Mouse (Mus musculus) hindbrain, embryonic 14.5 days (tissue): ENCODE results near the gene Rnf126. TPM values are rescaled to one million over a fixed set of nuclear protein-coding genes. Genes with fewer than 3 reads are reported as not detected.

Source experiments
- ATAC-seq: fragments of 200-750 bp; cut with Nextera tagmentation; 2 replicates; pipeline ENCODE4 v1.8.0; 2017; ENCODE audit warnings: moderate number of reproducible peaks, mild to moderate bottlenecking, moderate TSS enrichment, moderate library complexity; ENCODE audit not compliant: low FRiP score
- DNase-seq: peaks from one replicate; pipeline ENCODE4 v3.0.0-alpha.2; 2015; ENCODE audit warnings: low spot score
- H3K27ac ChIP-seq: fragments of 300-500 bp; sonication (generic); 2 replicates; pipeline ENCODE4 v1.5.1; 2014; ENCODE audit warnings: mild to moderate bottlenecking, moderate library complexity
- H3K27me3 ChIP-seq: fragments of 300-500 bp; sonication (generic); 2 replicates; pipeline ENCODE4 v1.6.1; 2014; ENCODE audit warnings: mild to moderate bottlenecking, low read length, mixed read lengths; ENCODE audit not compliant: control insufficient read depth, insufficient read depth
- H3K36me3 ChIP-seq: fragments of 300-500 bp; sonication (generic); replicated peaks from 2 replicates; pipeline ENCODE4 v1.6.1; 2014; ENCODE audit not compliant: control insufficient read depth, insufficient read depth
- H3K4me1 ChIP-seq: fragments of 300-500 bp; sonication (generic); replicated peaks from 2 replicates; pipeline ENCODE4 v1.6.1; 2014; ENCODE audit warnings: antibody characterized with exemption, low read length, mixed read lengths; ENCODE audit not compliant: control insufficient read depth, insufficient read depth
- H3K4me2 ChIP-seq: fragments of 300-500 bp; sonication (generic); replicated peaks from 2 replicates; pipeline ENCODE4 v1.6.1; 2014; ENCODE audit warnings: mild to moderate bottlenecking, moderate library complexity
- H3K4me3 ChIP-seq: fragments of 300-500 bp; sonication (generic); replicated peaks from 2 replicates; pipeline ENCODE4 v1.5.1; 2014; ENCODE audit warnings: mild to moderate bottlenecking, low read length
- H3K9ac ChIP-seq: fragments of 300-500 bp; sonication (generic); 2 replicates; pipeline ENCODE4 v1.6.1; 2014
- H3K9me3 ChIP-seq: fragments of 300-500 bp; sonication (generic); 2 replicates; pipeline ENCODE4 v1.6.1; 2016; ENCODE audit warnings: low read length; ENCODE audit not compliant: control insufficient read depth
- WGBS: fragments of 180-500 bp; shearing (Covaris S2); extraction: QIAGEN DNeasy Blood & Tissue Kit; methylation state at CpG from one replicate; pipeline ENCODE4 v1.1.7; 2014; 5-methylcytosine and 5-hydroxymethylcytosine counted together
- polyA plus RNA-seq: library from polyadenylated mRNA; unstranded; fragments of >200 nt; fragmentation: Nextera tagmentation; extraction: Ambion mirVana; gene quantifications from 2 replicates; pipeline ENCODE4 v1.2.1, GENCODE M21; 2014

Rnf126 gene
- polyA plus RNA-seq, 1 experiment from 2014 or later, result 96.7 TPM

- WGBS, result 57% methylated on average over 5 of the region's 5 CpGs
- Histone ChIP-seq H3K4me1 (peaks cover 13% of the 10 kb centered on the region), H3K9me3 (no peaks in the 10 kb centered on the region), H3K9ac (no peak overlapping the region), H3K36me3 (no peaks in the 10 kb centered on the region), H3K27ac (no peak overlapping the region), H3K4me3 (no peak overlapping the region), H3K27me3 (peaks cover 40% of the 10 kb centered on the region), H3K4me2 (no peak overlapping the region)
- DNase-seq (no peak), ATAC-seq (no peak)
Measured at GRCm38 (mm10) chr10:79781956-79782355, 15.2 kb upstream of the Rnf126 start.

GRCm38 (mm10) chr10:79781139-79781538 is 14.4 kb upstream of the Rnf126 start:
- H3K27ac ChIP-seq, result no peak overlapping the region

GRCm38 (mm10) chr10:79780664-79781015 is 13.9 kb upstream of the Rnf126 start:
- WGBS, result 2% methylated on average over 13 of the region's 13 CpGs
- H3K27me3 ChIP-seq, result peaks cover 48% of the 10 kb centered on the region

More at GRCm38 (mm10) chr10:79781139-79781538, 14.4 kb upstream of the Rnf126 start:
- 34% methylated on average over 21 of the region's 21 CpGs for WGBS
- ATAC-seq (no peak), DNase-seq (no peak)
- Histone ChIP-seq H3K9me3 (no peaks in the 10 kb centered on the region), H3K4me2 (peak overlapping the region; percentile 79), H3K9ac (0 out of 2 replicates have a peak overlapping the region, but pooled peaks have one; percentile 24), H3K4me3 (peak overlapping the region; percentile 41), H3K36me3 (no peaks in the 10 kb centered on the region), H3K27me3 (peaks cover 48% of the 10 kb centered on the region), H3K4me1 (peaks cover 13% of the 10 kb centered on the region)

GRCm38 (mm10) chr10:79779784-79780663 is 13.3 kb upstream of the Rnf126 start:
- Histone ChIP-seq H3K4me2 (peak overlapping the region; percentile 79), H3K36me3 (no peaks in the 10 kb centered on the region), H3K4me1 (peaks cover 13% of the 10 kb centered on the region), H3K27me3 (peaks cover 48% of the 10 kb centered on the region), H3K9ac (peak overlapping the region; percentile 51), H3K9me3 (0 out of 2 replicates have a peak, but pooled peaks cover 1% of the 10 kb centered on the region), H3K27ac (no peak overlapping the region), H3K4me3 (peak overlapping the region; percentile 41)
- DNase-seq, result peak; percentile 95
- WGBS, result 1% methylated on average over 53 of the region's 55 CpGs
- peak; percentile 93 for ATAC-seq

More at GRCm38 (mm10) chr10:79780664-79781015, 13.9 kb upstream of the Rnf126 start:
- Histone ChIP-seq H3K36me3 (no peaks in the 10 kb centered on the region), H3K9me3 (no peaks in the 10 kb centered on the region), H3K27ac (no peak overlapping the region), H3K4me2 (peak overlapping the region; percentile 79), H3K9ac (peak overlapping the region; percentile 51), H3K4me3 (peak overlapping the region; percentile 41), H3K4me1 (peaks cover 13% of the 10 kb centered on the region)
- ATAC-seq (no peak), DNase-seq (no peak)

- no peak overlapping the region for H3K27ac ChIP-seq
- 0 out of 2 replicates have a peak, but pooled peaks cover 4% of the 10 kb centered on the region for H3K9me3 ChIP-seq
- ATAC-seq, result no peak
- WGBS, result 21% methylated on average over 2 of the region's 2 CpGs
- no peaks in the 10 kb centered on the region for H3K36me3 ChIP-seq
- DNase-seq, result no peak
- H3K4me2 ChIP-seq, result no peak overlapping the region
- H3K9ac ChIP-seq, result no peak overlapping the region
- H3K27me3 ChIP-seq, result peaks cover 48% of the 10 kb centered on the region
- H3K4me1 ChIP-seq, result peaks cover 13% of the 10 kb centered on the region
- no peak overlapping the region for H3K4me3 ChIP-seq
Measured at GRCm38 (mm10) chr10:79779193-79779592, 12.4 kb upstream of the Rnf126 start.

GRCm38 (mm10) chr10:79778006-79778405 is 11.3 kb upstream of the Rnf126 start:
- no peak for DNase-seq
- H3K27me3 ChIP-seq, result peaks cover 48% of the 10 kb centered on the region
- WGBS, result 9% methylated on average over 15 of the region's 15 CpGs

GRCm38 (mm10) chr10:79777103-79777531 is 10.4 kb upstream of the Rnf126 start, which contains the start of gene Fstl3:
TSS of gene Fstl3 (plus strand) at chr10:79777272.
- Histone ChIP-seq H3K4me1 (peaks cover 13% of the 10 kb centered on the region), H3K9me3 (0 out of 2 replicates have a peak, but pooled peaks cover 4% of the 10 kb centered on the region), H3K27ac (no peak within 1 kb of the TSS), H3K4me2 (peak within 1 kb of the TSS; percentile 48), H3K4me3 (peak within 1 kb of the TSS; percentile 20), H3K27me3 (peaks cover 45% of the 10 kb centered on the region), H3K9ac (no peak within 1 kb of the TSS), H3K36me3 (no peaks in the 10 kb centered on the region)
- 1% methylated on average over 36 of the region's 39 CpGs for WGBS
- ATAC-seq (no peak), DNase-seq (no peak)

More at GRCm38 (mm10) chr10:79778006-79778405, 11.3 kb upstream of the Rnf126 start:
- H3K27ac ChIP-seq, result 0 out of 2 replicates have a peak overlapping the region, but pooled peaks have one; percentile 9
- H3K9me3 ChIP-seq, result 0 out of 2 replicates have a peak, but pooled peaks cover 4% of the 10 kb centered on the region
- peaks cover 13% of the 10 kb centered on the region for H3K4me1 ChIP-seq
- no peak overlapping the region for H3K9ac ChIP-seq
- no peak overlapping the region for H3K4me2 ChIP-seq
- no peak overlapping the region for H3K4me3 ChIP-seq
- no peaks in the 10 kb centered on the region for H3K36me3 ChIP-seq
- peak; percentile 12; the same call in 1 of the 2 replicates for ATAC-seq

GRCm38 (mm10) chr10:79774486-79775279 is 7.9 kb upstream of the Rnf126 start:
- Histone ChIP-seq H3K4me2 (no peak overlapping the region), H3K4me1 (no peaks in the 10 kb centered on the region), H3K27ac (no peak overlapping the region), H3K4me3 (no peak overlapping the region), H3K27me3 (peaks cover 34% of the 10 kb centered on the region), H3K9me3 (0 out of 2 replicates have a peak, but pooled peaks cover 4% of the 10 kb centered on the region), H3K36me3 (no peaks in the 10 kb centered on the region), H3K9ac (no peak overlapping the region)
- ATAC-seq, result no peak
- DNase-seq, result no peak
- 61% methylated on average over 5 of the region's 5 CpGs for WGBS

GRCm38 (mm10) chr10:79773208-79773607 is 6.5 kb upstream of the Rnf126 start:
- peaks cover 19% of the 10 kb centered on the region for H3K27me3 ChIP-seq
- H3K4me3 ChIP-seq, result no peak overlapping the region
- H3K4me1 ChIP-seq, result no peaks in the 10 kb centered on the region; the same call in 1 of the 2 replicates
- DNase-seq (no peak), ATAC-seq (no peak)
- 90% methylated on average over 2 of the region's 2 CpGs for WGBS
- H3K36me3 ChIP-seq, result no peaks in the 10 kb centered on the region
- no peak overlapping the region for H3K27ac ChIP-seq
- 0 out of 2 replicates have a peak, but pooled peaks cover 4% of the 10 kb centered on the region for H3K9me3 ChIP-seq
- no peak overlapping the region for H3K4me2 ChIP-seq
- H3K9ac ChIP-seq, result no peak overlapping the region
